Mouse (Mus musculus) layer of hippocampus, adult 8-10 months (tissue): ENCODE data around the gene Rnf148. TPM values are rescaled to one million over a fixed set of nuclear protein-coding genes. Genes with fewer than 3 reads are reported as not detected.
A peak's percentile ranks its signal among the peaks of the same experiment; 100 is the strongest.

Experiments
- DNase-seq, 2 experiments: peaks; one replicate each; pipeline ENCODE4 v3.0.0; 2022; ENCODE audit warnings: low spot score in 2 of 2
- total RNA-seq, 4 experiments: library from RNA; stranded (reverse); gene quantifications; 2 replicates each; pipeline ENCODE4 v1.2.4; 2022

Gene Rnf148
- 1 to 10 TPM in 1 of 4 experiments, under 1 TPM in 3; 0.27 to 1.0 (median 0.65) TPM for total RNA-seq

- no peak for DNase-seq
These were observed at the start of gene Rnf148 for GRCm38 (mm10) chr6:23655036-23655435. TSS of gene Rnf148 (minus strand) at chr6:23655136.

GRCm38 (mm10) chr6:23700879-23701278, 45.9 kb upstream of the Rnf148 start:
- no peak for DNase-seq

GRCm38 (mm10) chr6:23678172-23678571, 23.2 kb upstream of the Rnf148 start:
- no peak for DNase-seq

GRCm38 (mm10) chr6:23650205-23650604, 4.7 kb downstream of the Rnf148 start, which contains the start of gene Rnf133:
TSS of gene Rnf133 (minus strand) at chr6:23650305.
- no peak for DNase-seq

GRCm38 (mm10) chr6:23648732-23649131, 6.2 kb downstream of the Rnf148 start:
- DNase-seq: no peak

- DNase-seq: no peak
These were observed 7.2 kb downstream of the Rnf148 start for GRCm38 (mm10) chr6:23647627-23648247.

- DNase-seq: peak in 1 of 2 experiments; percentile 46
These were observed 17.9 kb downstream of the Rnf148 start for GRCm38 (mm10) chr6:23637081-23637480.

- DNase-seq: no peak
These were observed 19.7 kb downstream of the Rnf148 start for GRCm38 (mm10) chr6:23635208-23635607.

- no peak for DNase-seq
These were observed 20.9 kb downstream of the Rnf148 start for GRCm38 (mm10) chr6:23634016-23634415.

- DNase-seq: no peak
These were observed 24.5 kb downstream of the Rnf148 start for GRCm38 (mm10) chr6:23630465-23630864.

Other genes with a start within 250 kb of the Rnf148 start
- gene Rnf133, start 4.8 kb downstream of the Rnf148 start, total RNA-seq: 1 to 10 TPM in 2 of 4 experiments, under 1 TPM in 2; 0.41 to 1.5 (median 0.92) TPM
- 10 to 100 TPM; 68.5 to 82.2 (median 77.5) TPM for gene Cadps2, start 184.3 kb upstream of the Rnf148 start, total RNA-seq